Mouse (Mus musculus) frontal cortex, adult 2 months (tissue): ENCODE measurements around the gene Ift43. TPM values are rescaled to one million over a fixed set of nuclear protein-coding genes. Genes with fewer than 3 reads are reported as not detected.

Experiments
- polyA plus RNA-seq: library from polyadenylated mRNA; depleted of rRNA; stranded (reverse); fragments of >200 nt; gene quantifications from 2 replicates; pipeline ENCODE4 v1.2.3, GENCODE M21; 2012; rRNA removed

The Ift43 gene
- polyA plus RNA-seq, 1 experiment = 27.8 TPM

Other genes with a start within 250 kb of the Ift43 start
- gene Tgfb3, start 3.5 kb upstream of the Ift43 start, polyA plus RNA-seq = 15.3 and 16.6 TPM in 2 replicates
- 20.7 and 21.2 TPM in 2 replicates for gene Gpatch2l, start 159.3 kb downstream of the Ift43 start, polyA plus RNA-seq